Comparison of ENCODE assay signal across 1 mouse cellular context in the genomic region with DNA sequence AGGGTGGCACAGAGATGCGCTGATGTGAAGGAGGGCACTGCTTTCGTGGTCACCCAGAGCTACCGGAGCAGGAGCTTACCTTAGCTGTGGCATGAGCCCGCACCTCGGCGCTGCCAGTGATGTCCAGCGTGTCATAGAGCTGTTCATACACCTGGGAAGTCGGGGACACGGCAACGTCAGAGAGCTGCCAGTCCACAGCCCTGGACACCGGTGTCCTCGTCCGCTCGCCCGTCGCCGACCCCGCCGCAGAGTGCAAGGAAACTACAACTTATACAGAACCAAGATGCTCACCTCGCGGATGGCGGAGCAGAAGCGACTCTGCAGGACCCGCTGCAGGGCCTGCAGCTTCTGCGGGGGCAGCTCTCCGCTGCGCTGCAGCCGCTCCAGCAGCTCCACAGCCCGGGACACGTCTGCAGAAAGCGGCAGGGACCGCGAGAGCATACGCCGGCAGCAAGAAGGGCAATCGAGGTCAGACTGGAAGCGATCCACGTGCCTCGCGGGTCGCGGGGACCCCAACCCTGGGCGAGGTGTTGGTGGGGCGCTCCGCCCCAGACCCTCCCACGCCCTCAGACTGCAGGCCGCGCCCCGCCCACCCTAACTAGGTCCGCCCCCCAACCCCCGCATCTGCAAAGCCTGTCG.
TF ChIP-seq lines count a peak whose summit lies in the region.

No protein-coding gene starts in this region.

TF ChIP-seq in MEL, 35 proteins besides CTCF, POLR2A, EP300 and RAD21:
- TF ChIP-seq MYB (IDR thresholded peaks at IDR 0.05; ENCODE audit: low read depth, low read length) (no peak), MXI1 (IDR thresholded peaks at IDR 0.05; ENCODE audit: low read depth, low read length) (no peak), TBP (IDR thresholded peaks at IDR 0.05; ENCODE audit: low read depth, low read length) (no peak), E2F4 (IDR thresholded peaks at IDR 0.05; ENCODE audit: borderline replicate concordance, low read depth, low read length) (no peak), JUND (IDR thresholded peaks at IDR 0.05; ENCODE audit: low read depth, low read length) (no peak), GATA1 (IDR thresholded peaks at IDR 0.05; ENCODE audit: low read depth, low read length) (no peak), CHD2 (IDR thresholded peaks at IDR 0.05; ENCODE audit: low read length) (no peak), USF1 (IDR thresholded peaks at IDR 0.05; ENCODE audit: low read depth, low read length) (no peak), NELFE (IDR thresholded peaks at IDR 0.05; ENCODE audit: low read depth, low read length) (no peak), HCFC1 (IDR thresholded peaks at IDR 0.05; ENCODE audit: low read depth, low read length) (no peak), MAZ (IDR thresholded peaks at IDR 0.05; ENCODE audit: low read depth, low read length) (no peak), ZC3H11A (IDR thresholded peaks at IDR 0.05; ENCODE audit: low read depth, low read length) (no peak), POLR2AphosphoS5 (IDR thresholded peaks at IDR 0.05; ENCODE audit: borderline replicate concordance, low read depth, low read length) (no peak)
